In the genomic region with DNA sequence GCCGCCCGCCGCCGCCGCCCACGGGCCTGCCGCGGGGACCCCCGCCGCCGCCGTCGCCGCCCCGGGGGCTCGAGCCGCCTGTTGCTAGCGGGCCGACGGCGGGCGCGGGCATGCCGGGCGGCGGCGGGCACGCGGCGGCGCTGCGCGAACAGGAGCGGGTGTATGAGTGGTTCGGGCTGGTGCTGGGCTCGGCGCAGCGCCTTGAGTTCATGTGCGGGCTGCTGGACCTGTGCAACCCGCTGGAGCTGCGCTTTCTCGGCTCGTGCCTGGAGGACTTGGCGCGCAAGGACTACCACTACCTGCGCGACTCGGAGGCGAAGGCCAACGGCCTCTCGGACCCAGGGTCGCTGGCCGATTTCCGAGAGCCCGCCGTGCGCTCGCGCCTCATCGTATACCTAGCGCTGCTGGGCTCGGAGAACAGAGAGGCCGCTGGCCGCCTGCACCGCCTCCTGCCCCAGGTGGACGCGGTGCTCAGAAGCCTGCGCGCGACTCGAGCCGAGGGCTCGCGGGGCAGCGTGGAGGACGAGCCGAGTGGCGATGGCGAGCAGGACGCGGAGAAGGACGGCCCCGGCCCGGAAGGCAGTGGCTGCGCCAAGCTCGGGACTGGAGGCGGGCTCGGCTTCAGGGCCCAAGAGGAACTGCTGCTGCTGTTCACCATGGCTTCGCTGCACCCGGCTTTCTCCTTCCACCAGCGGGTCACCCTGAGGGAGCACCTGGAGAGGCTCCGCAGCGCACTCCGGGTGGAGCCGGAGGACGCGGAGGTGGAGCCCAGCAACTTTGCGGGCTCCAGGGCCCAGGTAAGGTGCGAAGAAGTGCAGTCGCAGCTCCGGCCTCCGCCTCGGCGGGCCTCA, we compare ENCODE assay signal across 8 mouse cellular contexts. TPM values are rescaled to one million over a fixed set of nuclear protein-coding genes. Genes with fewer than 3 reads are reported as not detected.
DNase-seq lines count a peak whose midpoint lies in the region; ATAC-seq and TF ChIP-seq lines count a peak whose summit lies in the region.

No protein-coding gene starts in this region.

- peaks cover 8% of the 10 kb centered on the region for H3K36me3 ChIP-seq in G1E (replicated peaks)
- no peaks in the 10 kb centered on the region for H3K36me3 ChIP-seq in forebrain, embryonic 14.5 days (ENCODE audit: control insufficient read depth, insufficient read depth, low read length)
- no peaks in the 10 kb centered on the region for H3K36me3 ChIP-seq in neural tube, embryonic 15.5 days

- H3K4me2 ChIP-seq in forebrain, embryonic 14.5 days (ENCODE audit: low read length): peak overlapping the region; percentile 99
- peak overlapping the region; percentile 81 for H3K4me2 ChIP-seq in neural tube, embryonic 15.5 days

- H3K4me1 ChIP-seq in G1E (ENCODE audit: insufficient read depth, low read depth, low read length): peaks cover 57% of the 10 kb centered on the region
- H3K4me1 ChIP-seq in forebrain, embryonic 14.5 days (ENCODE audit: control insufficient read depth, insufficient read depth, low read length): peaks cover 18% of the 10 kb centered on the region
- H3K4me1 ChIP-seq in lung, adult 2 months (ENCODE audit: control insufficient read depth, insufficient read depth, low read length): peaks cover 10% of the 10 kb centered on the region
- peaks cover 31% of the 10 kb centered on the region for H3K4me1 ChIP-seq in neural tube, embryonic 15.5 days

- intact Hi-C loops in heart, postnatal 10 days (cut with DNase I): no loop called here

- H3K9me3 ChIP-seq in G1E (replicated peaks): no peaks in the 10 kb centered on the region
- no peaks in the 10 kb centered on the region for H3K9me3 ChIP-seq in forebrain, embryonic 14.5 days (replicated peaks; ENCODE audit: control insufficient read depth, low read length)
- no peaks in the 10 kb centered on the region for H3K9me3 ChIP-seq in neural tube, embryonic 15.5 days (replicated peaks)

- H3K27ac ChIP-seq in forebrain, embryonic 14.5 days (ENCODE audit: low read depth, low read length): peak overlapping the region; percentile 93
- peak overlapping the region; percentile 95 for H3K27ac ChIP-seq in neural tube, embryonic 15.5 days (replicated peaks)

- DNase-seq in G1E (ENCODE audit: low spot score): peak; percentile 59
- DNase-seq in c-Kit-positive CD71-positive TER-119-positive erythroid progenitor cells, embryonic 14.5 days (ENCODE audit: low spot score): peak; percentile 42
- DNase-seq in forebrain, embryonic 14.5 days (ENCODE audit: low spot score): peak; percentile 70
- DNase-seq in heart, postnatal 10 days: peak; percentile 76 to 81
- peak; percentile 60 for DNase-seq in layer of hippocampus, adult 18-20 months (ENCODE audit: low spot score in 2 of 2)
- DNase-seq in lung, adult 2 months: peak; percentile 77
- DNase-seq in thymus, adult 18-20 months: peak; percentile 61 to 63

- WGBS in forebrain, embryonic 14.5 days: under 1% methylated on average over 88 of the region's 104 CpGs
- 4% methylated on average over 104 of the region's 104 CpGs for WGBS in lung, adult 2 months
- WGBS in neural tube, embryonic 15.5 days: under 1% methylated on average over 103 of the region's 104 CpGs

- no peak for ATAC-seq in G1E (ENCODE audit: extremely low read depth, insufficient number of reproducible peaks, low FRiP score, poor library complexity, severe bottlenecking)
- ATAC-seq in forebrain, embryonic 14.5 days: peak; percentile 16
- peak; percentile 43 for ATAC-seq in neural tube, embryonic 15.5 days (ENCODE audit: low FRiP score)

- H3K4me3 ChIP-seq in G1E (ENCODE audit: low read depth, low read length): peak overlapping the region; percentile 94
- H3K4me3 ChIP-seq in forebrain, embryonic 14.5 days (ENCODE audit: low read depth, low read length): peak overlapping the region; percentile 81
- peak overlapping the region; percentile 82 for H3K4me3 ChIP-seq in lung, adult 2 months (replicated peaks; ENCODE audit: extremely low read depth, low read depth, low read length)
- H3K4me3 ChIP-seq in neural tube, embryonic 15.5 days (replicated peaks): peak overlapping the region; percentile 71

- TF ChIP-seq CTCF in G1E (IDR thresholded peaks at IDR 0.05; ENCODE audit: low read depth, low read length): no peak
- TF ChIP-seq CTCF in lung, adult 2 months (IDR thresholded peaks at IDR 0.05; ENCODE audit: insufficient read depth, low read length): no peak

- no peaks in the 10 kb centered on the region for H3K27me3 ChIP-seq in G1E (ENCODE audit: insufficient read depth, low read length)
- no peaks in the 10 kb centered on the region for H3K27me3 ChIP-seq in forebrain, embryonic 14.5 days (replicated peaks; ENCODE audit: control insufficient read depth, insufficient read depth, low read length)
- no peaks in the 10 kb centered on the region; the same call in 1 of the 2 replicates for H3K27me3 ChIP-seq in neural tube, embryonic 15.5 days (replicated peaks)

- peak overlapping the region; percentile 75 for H3K9ac ChIP-seq in forebrain, embryonic 14.5 days (ENCODE audit: low read length)
- peak overlapping the region; percentile 72 for H3K9ac ChIP-seq in neural tube, embryonic 15.5 days (replicated peaks)

- TF ChIP-seq POLR2A in lung, adult 2 months (IDR thresholded peaks at IDR 0.05; ENCODE audit: borderline replicate concordance, extremely low read depth, low read depth, low read length): no peak

RNA-seq across cellular contexts. Expression of gene Zcchc2, which starts 0.9 kb away (rescaled TPM):
- total RNA-seq in G1E (2014; fragmentation: Nextera tagmentation) (36.7 and 44.7 TPM in 2 replicates), G1E (2017) (13.4 and 13.7 TPM in 2 replicates)
- 13.0 and 13.7 TPM in 2 replicates for polyA plus RNA-seq in G1E (2012)
- polyA plus RNA-seq in forebrain, embryonic 14.5 days (2014; fragmentation: Nextera tagmentation; extraction: Ambion mirVana): 1.6 and 1.7 TPM in 2 replicates
- 1 to 10 TPM; 8.8 to 9.1 TPM for total RNA-seq in heart, postnatal 10 days (2021)
- total RNA-seq in layer of hippocampus, adult 18-20 months (2021): 10 to 100 TPM; 19.7 to 22.6 TPM
- polyA plus RNA-seq in lung, adult 2 months (2012; rRNA removed): 13.6 TPM in 2 replicates
- polyA plus RNA-seq in neural tube, embryonic 15.5 days (2015; fragmentation: Nextera tagmentation; extraction: Ambion mirVana): 2.4 and 3.1 TPM in 2 replicates
